Mouse (Mus musculus) retina, embryonic 14.5 days (tissue): ENCODE results near the gene Tnfrsf8.
"Not testable (repeated sequence)": the region's sequence is repeated elsewhere in the genome, so short reads cannot be mapped to it uniquely, and the experiment has no call there.

Experiments used
- DNase-seq: peaks from one replicate; pipeline ENCODE4 v3.0.0-alpha.2; 2015; ENCODE audit warnings: low spot score

The Tnfrsf8 gene

GRCm38 (mm10) chr4:145314836-145315467 lies at the start of gene Tnfrsf8:
Gene Tnfrsf8, minus strand, starts transcription at chr4:145315164.
- no peak for DNase-seq

- DNase-seq: not testable (repeated sequence)
Measured at GRCm38 (mm10) chr4:145361635-145362034, 46.7 kb upstream of the Tnfrsf8 start.

GRCm38 (mm10) chr4:145361065-145361464 lies 46.1 kb upstream of the Tnfrsf8 start:
- DNase-seq: no peak

GRCm38 (mm10) chr4:145360567-145360966 lies 45.6 kb upstream of the Tnfrsf8 start:
- DNase-seq: no peak

- no peak for DNase-seq
Measured at GRCm38 (mm10) chr4:145356234-145356633, 41.3 kb upstream of the Tnfrsf8 start.

GRCm38 (mm10) chr4:145353855-145354254 lies 38.9 kb upstream of the Tnfrsf8 start:
- no peak for DNase-seq

GRCm38 (mm10) chr4:145344948-145345347 lies 30.0 kb upstream of the Tnfrsf8 start:
- DNase-seq: no peak

- DNase-seq: no peak
Measured at GRCm38 (mm10) chr4:145341879-145342809, 27.2 kb upstream of the Tnfrsf8 start.

- DNase-seq: no peak
Measured at GRCm38 (mm10) chr4:145337906-145338858, 23.2 kb upstream of the Tnfrsf8 start.

GRCm38 (mm10) chr4:145336587-145336986 lies 21.6 kb upstream of the Tnfrsf8 start:
- no peak for DNase-seq

GRCm38 (mm10) chr4:145336019-145336418 lies 21.1 kb upstream of the Tnfrsf8 start:
- no peak for DNase-seq

GRCm38 (mm10) chr4:145323631-145324030 lies 8.7 kb upstream of the Tnfrsf8 start:
- DNase-seq: no peak

- no peak for DNase-seq
Measured at GRCm38 (mm10) chr4:145322995-145323627, 8.1 kb upstream of the Tnfrsf8 start.

GRCm38 (mm10) chr4:145322211-145322610 lies 7.2 kb upstream of the Tnfrsf8 start:
- DNase-seq: no peak

- DNase-seq: no peak
Measured at GRCm38 (mm10) chr4:145320624-145321023, 5.7 kb upstream of the Tnfrsf8 start.

- no peak for DNase-seq
Measured at GRCm38 (mm10) chr4:145319274-145320226, 4.6 kb upstream of the Tnfrsf8 start.

- no peak for DNase-seq
Measured at GRCm38 (mm10) chr4:145316708-145317107, 1.7 kb upstream of the Tnfrsf8 start.

GRCm38 (mm10) chr4:145313966-145314365 lies 998 bp downstream of the Tnfrsf8 start:
- DNase-seq: no peak

- no peak for DNase-seq
Measured at GRCm38 (mm10) chr4:145313256-145313655, 1.7 kb downstream of the Tnfrsf8 start.

GRCm38 (mm10) chr4:145312530-145312929 lies 2.4 kb downstream of the Tnfrsf8 start:
- DNase-seq: no peak
